Mouse (Mus musculus): Measurements from ENCODE around the gene Clic4.

DNA sequence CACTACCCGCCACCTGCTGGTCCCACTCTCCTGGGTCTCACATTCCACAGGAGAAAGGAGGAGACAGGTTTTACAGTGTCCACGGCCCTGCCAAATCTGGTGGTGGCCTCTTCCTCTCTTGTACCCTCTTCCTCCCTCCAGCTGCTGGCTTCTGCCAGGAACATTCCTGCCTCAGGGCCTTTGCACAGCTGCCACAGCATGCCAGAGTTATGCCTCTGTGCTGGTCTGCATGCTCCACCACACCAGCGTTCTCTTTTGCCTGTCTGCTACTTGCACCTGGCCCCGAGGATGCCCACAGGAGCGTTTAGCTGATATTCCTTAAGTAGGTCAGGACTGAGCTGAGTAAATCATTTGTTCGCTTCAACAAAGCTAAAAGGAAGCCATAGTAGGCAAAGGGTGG is 106.9 kb downstream of the Clic4 start:
- TF ChIP-seq CTCF (IDR thresholded peaks at IDR 0.05; ENCODE audit: extremely low read depth, insufficient read depth, insufficient read length, insufficient replicate concordance), result no peak
- TF ChIP-seq POLR2A (IDR thresholded peaks at IDR 0.05; ENCODE audit: low read depth, low read length), result no peak
